26 mouse cellular contexts compared by ENCODE assay signal in the genomic region with DNA sequence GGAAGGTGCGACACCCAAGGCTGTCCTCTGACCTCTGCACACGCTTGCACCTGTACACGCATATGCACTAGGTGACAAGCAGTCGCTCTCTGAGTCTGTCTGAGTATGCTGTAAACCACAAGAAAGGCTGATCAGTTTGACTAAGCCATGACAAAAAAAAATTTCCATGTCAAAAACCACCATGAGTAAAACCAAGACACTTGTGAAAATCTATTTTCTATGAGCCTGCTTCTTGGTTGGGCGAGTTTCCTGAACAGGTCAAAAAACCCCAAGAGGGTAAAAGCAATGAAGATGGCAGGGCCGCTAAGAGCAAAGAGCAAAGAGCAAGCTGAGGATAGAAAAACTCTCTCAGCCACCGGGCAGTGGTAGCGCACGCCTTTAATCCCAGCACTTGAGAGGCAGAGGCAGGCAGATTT. TPM values are rescaled to one million over a fixed set of nuclear protein-coding genes. Genes with fewer than 3 reads are reported as not detected.
DNase-seq lines count a peak whose midpoint lies in the region; ATAC-seq and TF ChIP-seq lines count a peak whose summit lies in the region.
"Had no signal": no experiment of that assay in that cellular context is flagged by ENCODE, and none has a peak within 500 bp of the region (broad histone marks: within the 10 kb centered on the region; RNA-seq: fewer than 3 reads in every experiment).

No protein-coding gene starts in this region.

- H3K4me2 ChIP-seq in kidney, embryonic 16.5 days (replicated peaks; ENCODE audit: low read depth, low read length), result no peak overlapping the region
- H3K4me2 ChIP-seq: heart, embryonic 12.5 days; hindbrain, embryonic 15.5 days; limb, embryonic 13.5 days; liver, embryonic 13.5 days; lung, embryonic 14.5 days; neural tube, embryonic 12.5 days had no signal

- H3K4me1 ChIP-seq in kidney, adult 2 months (ENCODE audit: control insufficient read depth, insufficient read depth, low read length), result peaks cover 9% of the 10 kb centered on the region
- H3K4me1 ChIP-seq in kidney, embryonic 16.5 days (ENCODE audit: insufficient read depth, low read length), result no peaks in the 10 kb centered on the region
- H3K4me1 ChIP-seq: hindbrain, embryonic 15.5 days; limb, embryonic 13.5 days; neural tube, embryonic 12.5 days had no signal

- TF ChIP-seq POLR2A in kidney, adult 2 months (IDR thresholded peaks at IDR 0.05; ENCODE audit: low read depth, low read length), result no peak

- peak overlapping the region; percentile 8 for H3K27ac ChIP-seq in kidney, adult 2 months (ENCODE audit: insufficient read depth, low read depth, low read length)
- no peak overlapping the region for H3K27ac ChIP-seq in kidney, embryonic 16.5 days (ENCODE audit: low read length)
- H3K27ac ChIP-seq: forebrain, embryonic 10.5 days; hindbrain, embryonic 15.5 days; limb, embryonic 13.5 days; liver, embryonic 13.5 days; neural tube, embryonic 12.5 days had no signal

- no peaks in the 10 kb centered on the region for H3K27me3 ChIP-seq in kidney, adult 2 months (replicated peaks; ENCODE audit: control insufficient read depth, insufficient read depth, low read length)
- H3K27me3 ChIP-seq in kidney, embryonic 16.5 days (ENCODE audit: insufficient read depth, low read length), result no peaks in the 10 kb centered on the region
- H3K27me3 ChIP-seq in splenic B cell, adult 2 months (ENCODE audit: control insufficient read depth, insufficient read depth, low read length, poor library complexity, severe bottlenecking), result no peaks in the 10 kb centered on the region
- H3K27me3 ChIP-seq: hindbrain, embryonic 15.5 days; limb, embryonic 13.5 days; liver, embryonic 13.5 days; neural tube, embryonic 12.5 days had no signal

- no peak overlapping the region for H3K4me3 ChIP-seq in kidney, adult 2 months (ENCODE audit: insufficient read depth, low read depth, low read length)
- H3K4me3 ChIP-seq in kidney, embryonic 16.5 days (ENCODE audit: low read length), result no peak overlapping the region
- H3K4me3 ChIP-seq: forebrain, embryonic 10.5 days; heart, embryonic 12.5 days; hindbrain, embryonic 15.5 days; limb, embryonic 13.5 days; liver, embryonic 13.5 days; neural tube, embryonic 12.5 days had no signal

- no peaks in the 10 kb centered on the region for H3K36me3 ChIP-seq in kidney, adult 2 months (ENCODE audit: control insufficient read depth, insufficient read depth, low read length)
- H3K36me3 ChIP-seq in kidney, embryonic 16.5 days (ENCODE audit: insufficient read depth, low read length), result no peaks in the 10 kb centered on the region
- H3K36me3 ChIP-seq in splenic B cell, adult 2 months (ENCODE audit: control insufficient read depth, insufficient read depth, low read length, poor library complexity, severe bottlenecking), result no peaks in the 10 kb centered on the region
- H3K36me3 ChIP-seq: forebrain, embryonic 10.5 days; heart, embryonic 12.5 days; limb, embryonic 13.5 days; liver, embryonic 13.5 days; neural tube, embryonic 12.5 days had no signal

- H3K9ac ChIP-seq in kidney, embryonic 16.5 days (replicated peaks; ENCODE audit: low read length), result no peak overlapping the region
- H3K9ac ChIP-seq: heart, embryonic 12.5 days; hindbrain, embryonic 15.5 days; limb, embryonic 13.5 days; liver, embryonic 13.5 days; lung, embryonic 14.5 days; neural tube, embryonic 12.5 days had no signal

- peak; percentile 56 for DNase-seq in kidney, adult 2 months
- peak; percentile 50 for DNase-seq in thymus, postnatal 0 days (ENCODE audit: low spot score)
- DNase-seq in thymus, postnatal 25 days, result no peak
- DNase-seq in induced T-regulatory cell, adult 2 months (ENCODE audit: low read depth), result peak; percentile 94
- DNase-seq in splenic B cell, adult 2 months (ENCODE audit: low read depth, low spot score), result peak; percentile 71
- DNase-seq in retina, postnatal 1 day, result no peak
- DNase-seq in layer of hippocampus, postnatal 14 days (ENCODE audit: low spot score in 2 of 2), result no peak
- DNase-seq: adrenal gland, postnatal 25 days; cerebellum, adult 11-12 months; cerebellum, postnatal 36 days; kidney, adult 18-20 months; layer of hippocampus, adult 9-11 months; liver, embryonic 13.5 days; lung, embryonic 14.5 days; lung, postnatal 36 days had no signal

- no peak for TF ChIP-seq CTCF in kidney, adult 2 months (conservative IDR thresholded peaks at IDR 0.05; ENCODE audit: insufficient read depth, insufficient read length, low read depth, low read length)

- no peaks in the 10 kb centered on the region for H3K9me3 ChIP-seq in kidney, embryonic 16.5 days (ENCODE audit: low read length)
- H3K9me3 ChIP-seq: forebrain, embryonic 10.5 days; heart, embryonic 12.5 days; hindbrain, embryonic 15.5 days; limb, embryonic 13.5 days; liver, embryonic 13.5 days; neural tube, embryonic 12.5 days had no signal

- no peak for ATAC-seq in kidney, embryonic 16.5 days (ENCODE audit: low FRiP score, low TSS enrichment)

- 58% methylated on average over 9 of the region's 9 CpGs for WGBS in kidney, adult 2 months
- WGBS in kidney, embryonic 16.5 days, result 88% methylated on average over 9 of the region's 9 CpGs

RNA-seq across cellular contexts. Expression of gene Adap1, which starts 21.8 kb away (rescaled TPM):
- polyA plus RNA-seq in kidney, adult 2 months (2012; rRNA removed), result 29.5 and 34.2 TPM in 2 replicates
- polyA plus RNA-seq in kidney, embryonic 16.5 days (2015; fragmentation: Nextera tagmentation; extraction: Ambion mirVana), result 1.1 and 1.7 TPM in 2 replicates
- polyA plus RNA-seq in thymus, postnatal 0 days (2015; fragmentation: Nextera tagmentation; extraction: Ambion mirVana), result 3.1 TPM in 2 replicates
- 100 to 1,000 TPM; 263 to 264 TPM for total RNA-seq in layer of hippocampus, postnatal 14 days (2021)

RNA-seq across cellular contexts. Expression of gene Cox19, which starts 47.6 kb away (rescaled TPM):
- polyA plus RNA-seq in kidney, adult 2 months (2012; rRNA removed), result 114 and 125 TPM in 2 replicates
- 99.3 and 104 TPM in 2 replicates for polyA plus RNA-seq in kidney, embryonic 16.5 days (2015; fragmentation: Nextera tagmentation; extraction: Ambion mirVana)
- polyA plus RNA-seq in thymus, postnatal 0 days (2015; fragmentation: Nextera tagmentation; extraction: Ambion mirVana), result 110 and 112 TPM in 2 replicates
- 10 to 100 TPM; 73.6 to 79.4 TPM for total RNA-seq in layer of hippocampus, postnatal 14 days (2021)

RNA-seq across cellular contexts. Expression of gene Cyp2w1, which starts 48.8 kb away (rescaled TPM):
- not detected in 2 replicates for polyA plus RNA-seq in kidney, adult 2 months (2012; rRNA removed)
- not detected in 2 replicates for polyA plus RNA-seq in kidney, embryonic 16.5 days (2015; fragmentation: Nextera tagmentation; extraction: Ambion mirVana)
- polyA plus RNA-seq in thymus, postnatal 0 days (2015; fragmentation: Nextera tagmentation; extraction: Ambion mirVana), result not detected in 2 replicates
- total RNA-seq in layer of hippocampus, postnatal 14 days (2021), result not detected
- total RNA-seq: adrenal gland, postnatal 25 days; gastrocnemius, adult 18-20 months; granulocyte monocyte progenitor cell, adult 5-6 weeks; heart, postnatal 25 days; left cerebral cortex, postnatal 10 days had no signal
- polyA plus RNA-seq: forebrain, embryonic 10.5 days; heart, embryonic 12.5 days; hindbrain, embryonic 15.5 days; liver, embryonic 13.5 days; lung, embryonic 14.5 days; neural tube, embryonic 12.5 days; urinary bladder, adult 2 months had no signal

RNA-seq across cellular contexts. Expression of gene Get4, which starts 51.5 kb away (rescaled TPM):
- 79.3 and 96.2 TPM in 2 replicates for polyA plus RNA-seq in kidney, adult 2 months (2012; rRNA removed)
- polyA plus RNA-seq in kidney, embryonic 16.5 days (2015; fragmentation: Nextera tagmentation; extraction: Ambion mirVana), result 148 and 161 TPM in 2 replicates
- polyA plus RNA-seq in thymus, postnatal 0 days (2015; fragmentation: Nextera tagmentation; extraction: Ambion mirVana), result 184 and 200 TPM in 2 replicates
- total RNA-seq in layer of hippocampus, postnatal 14 days (2021), result 10 to 100 TPM; 45.5 to 49.2 TPM

Comparison
In these comparisons a context has a peak if more than half of its experiments do, and no peak if none do; other contexts are left out.
1. DNase-seq: peak in kidney, adult 2 months (single experiment), thymus, postnatal 0 days (single experiment), induced T-regulatory cell, adult 2 months (single experiment) and splenic B cell, adult 2 months (single experiment); none in thymus, postnatal 25 days (single experiment), retina, postnatal 1 day (single experiment) and layer of hippocampus, postnatal 14 days (0 of 2).